Mouse (Mus musculus): Measurements from ENCODE around the gene Pofut2. TPM values are rescaled to one million over a fixed set of nuclear protein-coding genes. Genes with fewer than 3 reads are reported as not detected.

Pofut2 gene
- total RNA-seq, 2 experiments from 2014 or later: 66.7 to 70.2 TPM

DNA sequence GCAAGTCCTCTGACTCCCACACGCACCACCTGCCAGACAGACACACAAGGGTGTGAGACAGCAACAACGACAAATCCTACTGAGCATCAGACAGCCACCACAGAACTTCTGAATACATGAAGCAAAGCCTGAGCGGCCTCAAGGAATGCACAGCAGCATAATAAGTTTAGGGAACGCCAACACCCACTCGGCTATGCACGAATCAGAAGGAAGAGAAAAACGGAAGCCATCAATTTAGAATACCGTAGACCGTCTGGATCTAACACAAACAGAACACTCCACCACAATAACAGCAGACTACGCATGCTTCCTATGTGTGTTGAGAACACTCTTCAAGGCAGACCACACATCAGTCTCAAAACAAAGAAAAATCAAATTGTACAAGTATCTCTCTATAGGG is 50.0 kb downstream of the Pofut2 start:
- DNase-seq (ENCODE audit: low spot score in 2 of 2): no peak

DNA sequence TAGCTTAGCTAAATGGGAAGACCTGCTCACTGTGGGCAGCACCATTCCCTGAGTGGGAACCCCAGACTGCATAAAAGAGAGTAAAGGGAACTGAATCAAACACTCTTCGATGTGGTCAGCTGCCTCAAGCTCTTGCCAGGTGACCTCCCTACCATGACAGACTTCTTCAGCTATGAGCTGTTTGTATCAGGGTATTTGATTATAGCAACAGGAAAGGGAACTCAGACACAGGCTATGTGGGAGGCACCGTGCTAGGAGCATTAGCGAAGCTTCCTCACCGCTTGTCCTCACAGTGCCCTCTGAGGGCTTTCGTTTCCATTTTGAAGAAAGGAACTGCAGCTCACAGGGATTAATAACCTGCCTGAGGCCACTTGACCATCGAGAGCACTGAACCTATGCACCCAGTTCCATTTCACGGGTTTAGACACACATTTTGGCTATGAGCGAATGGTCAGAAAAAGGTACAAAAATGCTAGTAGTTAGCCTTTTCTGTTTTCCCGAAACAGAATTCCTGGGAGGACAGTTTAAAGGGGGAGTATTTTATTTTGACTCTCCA is 55.8 kb downstream of the Pofut2 start:
- no peak for DNase-seq (ENCODE audit: low spot score in 2 of 2)

GRCm38 (mm10) chr10:77315682-77316081 is 56.7 kb downstream of the Pofut2 start:
- no peak for DNase-seq (ENCODE audit: low spot score in 2 of 2)

Other genes with a start within 250 kb of the Pofut2 start
- 10 to 100 TPM in 1 of 2 experiments, 1 to 10 TPM in 1; 9.8 to 10.3 TPM for gene Slc19a1, start 227.0 kb upstream of the Pofut2 start, total RNA-seq (2021)
- gene Col18a1, start 92.7 kb upstream of the Pofut2 start, total RNA-seq (2021): 10 to 100 TPM; 93.9 to 94.1 TPM
- gene Adarb1, start 159.1 kb downstream of the Pofut2 start, total RNA-seq (2021): 10 to 100 TPM in 1 of 2 experiments, 1 to 10 TPM in 1; 9.7 to 11.4 TPM

Measured in gastrocnemius, postnatal 4 days (tissue).